Mouse (Mus musculus): ENCODE measurements around the gene A730071L15Rik.

GRCm38 (mm10) chr11:6222187-6222586, 22.4 kb downstream of the A730071L15Rik start:
- TF ChIP-seq CTCF (IDR thresholded peaks at IDR 0.05; ENCODE audit: low read depth, low read length) (no peak), GATA1 (IDR thresholded peaks at IDR 0.05; ENCODE audit: borderline replicate concordance, low read length) (no peak), POLR2AphosphoS5 (IDR thresholded peaks at IDR 0.05; ENCODE audit: insufficient replicate concordance, low read depth, low read length) (no peak)
